Mouse (Mus musculus) liver (tissue): ENCODE measurements around the gene Crbn.

ENCODE experiments used
- DNase-seq: peaks from one replicate; pipeline ENCODE4 v3.0.0-alpha.2; 2020; ENCODE audit warnings: mixed read lengths

Crbn gene

GRCm38 (mm10) chr6:106799333-106800226 is at the start of gene Crbn:
TSS of gene Crbn (minus strand) at chr6:106800077.
- DNase-seq, result peak; percentile 91

- DNase-seq, result no peak
Measured at GRCm38 (mm10) chr6:106840181-106840580, 40.3 kb upstream of the Crbn start.

GRCm38 (mm10) chr6:106838053-106838452 is 38.2 kb upstream of the Crbn start:
- DNase-seq, result no peak

GRCm38 (mm10) chr6:106835316-106835715 is 35.4 kb upstream of the Crbn start:
- DNase-seq, result no peak

GRCm38 (mm10) chr6:106822329-106822728 is 22.5 kb upstream of the Crbn start:
- no peak for DNase-seq

GRCm38 (mm10) chr6:106820566-106820965 is 20.7 kb upstream of the Crbn start:
- DNase-seq, result no peak

- no peak for DNase-seq
Measured at GRCm38 (mm10) chr6:106819906-106820305, 20.0 kb upstream of the Crbn start.

GRCm38 (mm10) chr6:106819246-106819645 is 19.4 kb upstream of the Crbn start:
- no peak for DNase-seq

- no peak for DNase-seq
Measured at GRCm38 (mm10) chr6:106810686-106811085, 10.8 kb upstream of the Crbn start.

- no peak for DNase-seq
Measured at GRCm38 (mm10) chr6:106809161-106809560, 9.3 kb upstream of the Crbn start.

GRCm38 (mm10) chr6:106804904-106805303 is 5.0 kb upstream of the Crbn start:
- no peak for DNase-seq

- DNase-seq, result no peak
Measured at GRCm38 (mm10) chr6:106800227-106800557, 315 bp upstream of the Crbn start.

- DNase-seq, result no peak
Measured at GRCm38 (mm10) chr6:106794094-106794814, 5.6 kb downstream of the Crbn start.

- DNase-seq, result no peak
Measured at GRCm38 (mm10) chr6:106793621-106794020, 6.3 kb downstream of the Crbn start.

- DNase-seq, result no peak
Measured at GRCm38 (mm10) chr6:106793088-106793487, 6.8 kb downstream of the Crbn start.

- DNase-seq, result no peak
Measured at GRCm38 (mm10) chr6:106792486-106792885, 7.4 kb downstream of the Crbn start.

GRCm38 (mm10) chr6:106791429-106791828 is 8.4 kb downstream of the Crbn start:
- no peak for DNase-seq

- no peak for DNase-seq
Measured at GRCm38 (mm10) chr6:106787138-106787537, 12.7 kb downstream of the Crbn start.

GRCm38 (mm10) chr6:106770046-106770445 is 29.8 kb downstream of the Crbn start:
- DNase-seq, result no peak

GRCm38 (mm10) chr6:106769290-106769866 is 30.5 kb downstream of the Crbn start:
- DNase-seq, result peak; percentile 4

- peak; percentile 97 for DNase-seq
Measured at GRCm38 (mm10) chr6:106768640-106769289, 31.1 kb downstream of the Crbn start, which contains the start of gene Trnt1. TSS of gene Trnt1 (plus strand) at chr6:106769120.

- no peak for DNase-seq
Measured at GRCm38 (mm10) chr6:106766774-106767173, 33.1 kb downstream of the Crbn start.

GRCm38 (mm10) chr6:106765892-106766291 is 34.0 kb downstream of the Crbn start:
- DNase-seq, result no peak
